Mouse (Mus musculus): Measurements from ENCODE around the gene Vdac2. TPM values are rescaled to one million over a fixed set of nuclear protein-coding genes. Genes with fewer than 3 reads are reported as not detected.

Gene Vdac2
- polyA plus RNA-seq, 1 experiment from 2014 or later: 336 TPM

DNA sequence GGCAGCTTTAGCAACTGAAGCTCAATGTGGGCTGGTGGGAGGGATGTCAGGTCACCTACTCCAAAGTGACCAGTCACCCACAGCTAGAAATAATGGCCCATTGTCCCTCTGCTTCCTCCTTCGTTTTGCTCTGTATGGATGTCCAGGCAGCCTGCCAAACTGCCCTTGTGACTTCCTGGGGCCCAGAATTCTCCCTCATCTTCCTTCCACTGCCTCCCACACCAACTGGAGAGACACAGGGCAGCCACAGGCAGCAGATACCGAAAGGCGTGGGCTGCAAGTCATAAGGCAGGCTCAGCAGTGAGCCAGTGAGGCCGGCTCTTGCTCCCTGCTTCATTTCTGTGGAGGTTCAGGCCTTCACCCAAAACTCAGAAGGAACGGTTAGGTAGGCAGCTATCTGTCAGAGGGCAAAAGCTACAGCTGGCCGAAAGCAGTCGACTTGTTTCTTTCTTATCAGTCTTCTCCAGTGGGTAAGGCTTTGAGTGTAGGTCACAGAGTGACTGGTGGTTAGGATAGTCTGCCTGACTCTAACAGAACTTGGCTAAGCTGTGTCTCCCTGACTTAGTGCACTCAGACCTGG is 2.2 kb upstream of the Vdac2 start:
- Histone ChIP-seq H3K4me1 (replicated peaks; ENCODE audit: control insufficient read depth, insufficient read depth, low read length) (peaks cover 17% of the 10 kb centered on the region), H3K27me3 (replicated peaks; ENCODE audit: control insufficient read depth, insufficient read depth, low read length) (no peaks in the 10 kb centered on the region), H3K4me2 (ENCODE audit: low read length) (no peak overlapping the region), H3K4me3 (ENCODE audit: low read depth, low read length) (no peak overlapping the region), H3K9ac (ENCODE audit: low read length) (no peak overlapping the region), H3K27ac (ENCODE audit: low read depth) (peak overlapping the region; percentile 80), H3K36me3 (ENCODE audit: control insufficient read depth, insufficient read depth, low read length) (no peaks in the 10 kb centered on the region), H3K9me3 (ENCODE audit: control insufficient read depth, low read length) (no peaks in the 10 kb centered on the region)
- 46% methylated on average over 7 of the region's 7 CpGs for WGBS
- ATAC-seq (replicated peaks; ENCODE audit: low FRiP score, low TSS enrichment, low read depth) (no peak), DNase-seq (ENCODE audit: low spot score) (peak; percentile 56)

- no peak overlapping the region for H3K9ac ChIP-seq (ENCODE audit: low read length)
- no peaks in the 10 kb centered on the region for H3K9me3 ChIP-seq (ENCODE audit: control insufficient read depth, low read length)
- H3K4me3 ChIP-seq (ENCODE audit: low read depth, low read length): no peak overlapping the region
- 56% methylated on average over 7 of the region's 7 CpGs for WGBS
- no peaks in the 10 kb centered on the region for H3K27me3 ChIP-seq (replicated peaks; ENCODE audit: control insufficient read depth, insufficient read depth, low read length)
- H3K4me1 ChIP-seq (replicated peaks; ENCODE audit: control insufficient read depth, insufficient read depth, low read length): peaks cover 17% of the 10 kb centered on the region
- H3K4me2 ChIP-seq (ENCODE audit: low read length): no peak overlapping the region
- H3K36me3 ChIP-seq (ENCODE audit: control insufficient read depth, insufficient read depth, low read length): no peaks in the 10 kb centered on the region
- no peak for DNase-seq (ENCODE audit: low spot score)
- H3K27ac ChIP-seq (ENCODE audit: low read depth): no peak overlapping the region
- no peak for ATAC-seq (replicated peaks; ENCODE audit: low FRiP score, low TSS enrichment, low read depth)
These were observed 1.1 kb upstream of the Vdac2 start for GRCm38 (mm10) chr14:21823897-21824296.

DNA sequence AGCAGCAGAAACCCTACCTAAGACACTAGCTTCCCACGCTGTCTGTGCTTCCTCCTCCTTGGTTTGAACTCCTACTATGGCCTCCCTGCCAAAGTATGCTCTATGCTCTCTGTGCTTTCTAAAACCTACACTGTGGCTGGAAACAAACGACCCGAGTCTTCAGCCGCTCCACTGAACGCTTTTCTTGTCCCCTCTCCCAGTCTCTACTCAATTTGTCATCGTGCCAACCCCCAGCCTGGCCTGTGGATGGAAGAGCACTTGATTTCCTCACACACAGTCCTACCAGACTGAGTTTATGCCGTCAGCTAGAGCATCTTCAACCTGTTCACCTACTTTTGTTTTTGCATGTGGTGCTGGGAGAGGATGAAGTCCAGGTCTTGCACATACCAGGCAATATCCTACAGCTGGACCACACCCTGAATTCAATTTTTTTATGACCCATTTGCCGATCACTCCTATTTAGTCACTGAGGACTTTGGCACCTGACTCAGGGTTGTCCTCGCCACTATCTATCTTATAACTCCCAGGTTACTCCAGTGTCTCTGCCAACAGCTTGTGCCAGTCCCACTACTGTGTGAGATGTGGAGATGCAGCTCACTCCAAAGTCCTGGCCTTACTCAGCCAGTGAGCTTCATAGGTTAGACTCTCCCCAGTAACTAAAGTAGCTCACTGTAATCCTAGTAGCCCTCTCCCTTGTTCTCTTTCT is 901 bp downstream of the Vdac2 start:
- Histone ChIP-seq H3K4me2 (ENCODE audit: low read length) (no peak overlapping the region), H3K36me3 (ENCODE audit: control insufficient read depth, insufficient read depth, low read length) (no peaks in the 10 kb centered on the region), H3K27ac (ENCODE audit: low read depth) (peak overlapping the region; percentile 44; the same call in 1 of the 2 replicates), H3K9ac (ENCODE audit: low read length) (no peak overlapping the region), H3K4me3 (ENCODE audit: low read depth, low read length) (no peak overlapping the region), H3K4me1 (replicated peaks; ENCODE audit: control insufficient read depth, insufficient read depth, low read length) (peaks cover 22% of the 10 kb centered on the region), H3K9me3 (ENCODE audit: control insufficient read depth, low read length) (no peaks in the 10 kb centered on the region), H3K27me3 (replicated peaks; ENCODE audit: control insufficient read depth, insufficient read depth, low read length) (no peaks in the 10 kb centered on the region)
- no peak for DNase-seq (ENCODE audit: low spot score)
- peak; percentile 25; the same call in 1 of the 2 replicates for ATAC-seq (replicated peaks; ENCODE audit: low FRiP score, low TSS enrichment, low read depth)
- 73% methylated on average over 9 of the region's 9 CpGs for WGBS

DNA sequence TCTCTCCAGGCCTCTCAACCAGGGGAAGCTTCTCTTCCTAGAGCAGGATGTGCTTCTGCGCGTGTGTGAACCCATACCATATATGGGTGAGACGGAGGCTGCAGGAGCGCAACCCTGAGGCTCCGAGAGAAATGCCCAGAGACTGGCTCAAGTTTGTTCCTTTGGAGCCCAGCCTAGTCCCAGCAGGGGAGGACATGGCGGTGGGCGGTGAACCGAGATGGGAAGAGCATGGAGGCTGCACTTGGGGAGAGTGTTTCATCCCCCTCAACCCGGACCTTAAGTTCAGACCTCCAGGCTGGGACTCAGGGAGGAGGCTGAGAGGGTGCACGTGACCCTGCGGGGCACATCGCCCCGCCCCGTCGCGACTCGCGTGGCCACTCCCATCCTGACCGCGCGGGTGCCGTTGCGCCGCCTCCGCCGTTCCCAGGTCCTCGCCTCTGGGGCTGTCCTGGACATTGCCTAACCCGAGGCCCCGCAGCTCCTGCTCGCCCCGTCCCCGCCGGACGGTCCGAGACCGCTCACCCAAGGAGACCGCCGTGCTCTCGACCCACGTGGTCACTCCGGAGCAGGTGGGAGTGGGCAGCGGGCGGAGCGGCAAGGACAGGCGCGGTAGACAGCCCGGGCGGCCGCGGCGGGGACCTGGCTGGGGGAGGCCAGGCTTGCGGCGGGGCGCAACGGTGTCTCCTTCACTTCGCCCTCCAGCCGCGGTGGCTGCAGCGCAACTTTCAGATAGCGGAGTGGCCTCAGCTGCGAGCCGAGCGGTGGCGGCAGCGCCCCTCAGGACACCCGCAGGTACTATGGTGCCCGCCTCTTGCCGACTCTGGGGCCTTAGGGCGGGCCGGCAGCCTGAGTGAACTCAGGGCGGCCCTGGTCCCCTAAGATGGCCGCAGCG is 6.1 kb downstream of the Vdac2 start:
- DNase-seq (ENCODE audit: low spot score): peak; percentile 99
- H3K9ac ChIP-seq (ENCODE audit: low read length): peak overlapping the region; percentile 89
- peaks cover 27% of the 10 kb centered on the region for H3K36me3 ChIP-seq (ENCODE audit: control insufficient read depth, insufficient read depth, low read length)
- peak; percentile 98 for ATAC-seq (replicated peaks; ENCODE audit: low FRiP score, low TSS enrichment, low read depth)
- H3K9me3 ChIP-seq (ENCODE audit: control insufficient read depth, low read length): no peaks in the 10 kb centered on the region
- peak overlapping the region; percentile 62 for H3K4me3 ChIP-seq (ENCODE audit: low read depth, low read length)
- H3K4me1 ChIP-seq (replicated peaks; ENCODE audit: control insufficient read depth, insufficient read depth, low read length): peaks cover 24% of the 10 kb centered on the region
- H3K27me3 ChIP-seq (replicated peaks; ENCODE audit: control insufficient read depth, insufficient read depth, low read length): no peaks in the 10 kb centered on the region
- WGBS: under 1% methylated on average over 67 of the region's 73 CpGs
- H3K27ac ChIP-seq (ENCODE audit: low read depth): peak overlapping the region; percentile 97
- H3K4me2 ChIP-seq (ENCODE audit: low read length): peak overlapping the region; percentile 87

DNA sequence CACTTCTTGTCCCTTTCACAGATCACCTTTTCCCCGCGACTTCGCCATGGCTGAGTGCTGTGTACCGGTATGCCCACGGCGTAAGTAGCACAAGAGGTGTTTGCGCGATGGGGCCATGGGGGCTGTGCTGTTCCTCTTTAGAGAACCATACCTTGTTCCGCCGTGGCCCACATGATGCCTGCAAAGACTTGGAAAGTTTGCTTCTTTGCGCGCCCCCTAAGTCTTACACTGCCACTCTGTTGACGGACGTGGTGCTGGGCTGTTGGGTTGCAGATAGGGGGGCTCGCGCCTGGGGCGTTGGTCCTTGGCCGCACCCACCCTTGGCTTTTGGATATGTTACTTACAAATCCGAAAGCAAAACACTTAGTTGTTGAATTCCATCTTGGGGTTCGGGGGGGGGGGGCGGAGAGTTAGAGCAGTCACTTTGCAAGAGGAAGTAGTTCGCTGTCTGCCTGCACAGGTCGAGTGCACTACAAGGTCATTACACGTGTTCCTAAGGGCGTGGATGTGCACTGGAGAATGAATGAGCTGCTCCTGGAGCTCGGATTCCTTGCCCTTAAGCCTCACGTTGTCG is 6.9 kb downstream of the Vdac2 start:
- under 1% methylated on average over 28 of the region's 28 CpGs for WGBS
- peak overlapping the region; percentile 97 for H3K27ac ChIP-seq (ENCODE audit: low read depth)

GRCm38 (mm10) chr14:21838336-21839017 is 13.4 kb downstream of the Vdac2 start:
- DNase-seq (ENCODE audit: low spot score): no peak
- Histone ChIP-seq H3K9ac (ENCODE audit: low read length) (no peak overlapping the region), H3K4me3 (ENCODE audit: low read depth, low read length) (no peak overlapping the region), H3K36me3 (ENCODE audit: control insufficient read depth, insufficient read depth, low read length) (peaks cover 98% of the 10 kb centered on the region), H3K9me3 (ENCODE audit: control insufficient read depth, low read length) (no peaks in the 10 kb centered on the region), H3K4me1 (replicated peaks; ENCODE audit: control insufficient read depth, insufficient read depth, low read length) (peaks cover 2% of the 10 kb centered on the region; the same call in 1 of the 2 replicates), H3K27ac (ENCODE audit: low read depth) (no peak overlapping the region), H3K4me2 (ENCODE audit: low read length) (no peak overlapping the region), H3K27me3 (replicated peaks; ENCODE audit: control insufficient read depth, insufficient read depth, low read length) (no peaks in the 10 kb centered on the region)
- WGBS: 82% methylated on average over 8 of the region's 8 CpGs
- no peak for ATAC-seq (replicated peaks; ENCODE audit: low FRiP score, low TSS enrichment, low read depth)

More for the DNA sequence above, 6.9 kb downstream of the Vdac2 start:
- Histone ChIP-seq H3K9me3 (ENCODE audit: control insufficient read depth, low read length) (no peaks in the 10 kb centered on the region), H3K4me3 (ENCODE audit: low read depth, low read length) (peak overlapping the region; percentile 62), H3K9ac (ENCODE audit: low read length) (peak overlapping the region; percentile 89), H3K27me3 (replicated peaks; ENCODE audit: control insufficient read depth, insufficient read depth, low read length) (no peaks in the 10 kb centered on the region), H3K4me2 (ENCODE audit: low read length) (peak overlapping the region; percentile 87), H3K4me1 (replicated peaks; ENCODE audit: control insufficient read depth, insufficient read depth, low read length) (peaks cover 22% of the 10 kb centered on the region), H3K36me3 (ENCODE audit: control insufficient read depth, insufficient read depth, low read length) (peaks cover 35% of the 10 kb centered on the region)
- no peak; the same call in 1 of the 2 replicates for ATAC-seq (replicated peaks; ENCODE audit: low FRiP score, low TSS enrichment, low read depth)
- no peak for DNase-seq (ENCODE audit: low spot score)

- Histone ChIP-seq H3K36me3 (ENCODE audit: control insufficient read depth, insufficient read depth, low read length) (peaks cover 99% of the 10 kb centered on the region), H3K27me3 (replicated peaks; ENCODE audit: control insufficient read depth, insufficient read depth, low read length) (no peaks in the 10 kb centered on the region), H3K9me3 (ENCODE audit: control insufficient read depth, low read length) (no peaks in the 10 kb centered on the region), H3K27ac (ENCODE audit: low read depth) (no peak overlapping the region), H3K4me2 (ENCODE audit: low read length) (no peak overlapping the region), H3K4me3 (ENCODE audit: low read depth, low read length) (no peak overlapping the region), H3K9ac (ENCODE audit: low read length) (no peak overlapping the region), H3K4me1 (replicated peaks; ENCODE audit: control insufficient read depth, insufficient read depth, low read length) (0 out of 2 replicates have a peak, but pooled peaks cover 5% of the 10 kb centered on the region)
- no peak for DNase-seq (ENCODE audit: low spot score)
- no peak for ATAC-seq (replicated peaks; ENCODE audit: low FRiP score, low TSS enrichment, low read depth)
- WGBS: 90% methylated on average over 5 of the region's 5 CpGs
These were observed 17.0 kb downstream of the Vdac2 start for GRCm38 (mm10) chr14:21841819-21842592.

Data from intestine, embryonic 14.5 days (tissue).